ENCODE assay signal across 12 mouse cellular contexts in the genomic region with DNA sequence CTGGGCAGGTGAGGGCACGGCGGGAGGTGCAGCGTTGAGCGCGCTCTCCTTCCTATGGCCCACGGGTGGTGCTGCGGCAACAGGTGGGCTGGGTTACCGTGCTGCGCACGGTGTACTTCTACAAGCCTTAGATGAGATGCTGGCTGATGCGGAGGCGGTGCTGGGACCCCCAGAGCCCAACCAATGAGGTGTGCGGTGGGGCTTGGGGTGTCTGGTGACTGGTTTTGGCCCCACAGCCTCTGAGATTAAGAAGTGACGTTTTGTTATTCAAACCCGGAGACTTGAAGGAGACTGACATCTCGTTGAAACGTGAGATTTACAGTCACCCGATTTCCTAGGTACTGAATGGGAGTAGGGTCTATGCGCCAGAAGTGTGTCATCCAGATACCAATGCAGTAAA. TPM values are rescaled to one million over a fixed set of nuclear protein-coding genes. Genes with fewer than 3 reads are reported as not detected.
DNase-seq lines count a peak whose midpoint lies in the region; ATAC-seq lines count a peak whose summit lies in the region.
"Had no signal": no experiment of that assay in that cellular context is flagged by ENCODE, and none has a peak within 500 bp of the region (broad histone marks: within the 10 kb centered on the region; RNA-seq: fewer than 3 reads in every experiment).

No protein-coding gene starts in this region.

- no peak overlapping the region for H3K27ac ChIP-seq in kidney, embryonic 15.5 days
- no peak overlapping the region for H3K27ac ChIP-seq in embryonic facial prominence, embryonic 10.5 days (replicated peaks)
- H3K27ac ChIP-seq in hindbrain, embryonic 12.5 days = no peak overlapping the region
- no peak overlapping the region for H3K27ac ChIP-seq in midbrain, embryonic 14.5 days (replicated peaks; ENCODE audit: low read depth, low read length)
- H3K27ac ChIP-seq: heart, adult 2 months had no signal

- H3K9ac ChIP-seq in kidney, embryonic 15.5 days = no peak overlapping the region
- no peak overlapping the region for H3K9ac ChIP-seq in hindbrain, embryonic 12.5 days
- no peak overlapping the region for H3K9ac ChIP-seq in midbrain, embryonic 14.5 days (replicated peaks; ENCODE audit: low read length)

- peaks cover 31% of the 10 kb centered on the region for H3K36me3 ChIP-seq in kidney, embryonic 15.5 days
- H3K36me3 ChIP-seq in embryonic facial prominence, embryonic 10.5 days (replicated peaks) = peaks cover 41% of the 10 kb centered on the region
- peaks cover 38% of the 10 kb centered on the region for H3K36me3 ChIP-seq in hindbrain, embryonic 12.5 days
- peaks cover 41% of the 10 kb centered on the region for H3K36me3 ChIP-seq in midbrain, embryonic 14.5 days (ENCODE audit: control insufficient read depth, insufficient read depth, low read length)

- no peaks in the 10 kb centered on the region; the same call in 1 of the 2 replicates for H3K27me3 ChIP-seq in kidney, embryonic 15.5 days
- peaks cover 38% of the 10 kb centered on the region for H3K27me3 ChIP-seq in embryonic facial prominence, embryonic 10.5 days (replicated peaks; ENCODE audit: low read depth, poor library complexity, severe bottlenecking)
- peaks cover 19% of the 10 kb centered on the region for H3K27me3 ChIP-seq in hindbrain, embryonic 12.5 days
- no peaks in the 10 kb centered on the region for H3K27me3 ChIP-seq in midbrain, embryonic 14.5 days (ENCODE audit: control insufficient read depth, insufficient read depth, low read length)

- no peak for ATAC-seq in kidney, embryonic 15.5 days (replicated peaks; ENCODE audit: low FRiP score)
- ATAC-seq in hindbrain, embryonic 12.5 days (ENCODE audit: low FRiP score) = no peak
- no peak for ATAC-seq in midbrain, embryonic 14.5 days (ENCODE audit: low FRiP score, low TSS enrichment)

- DNase-seq in kidney, adult 11 months = no peak
- DNase-seq in embryonic facial prominence, embryonic 10.5 days (ENCODE audit: low spot score) = peak; percentile 32
- DNase-seq in midbrain, embryonic 14.5 days = no peak
- no peak for DNase-seq in lung, adult 18-20 months
- DNase-seq in cerebellum, postnatal 14 days = no peak
- DNase-seq: adrenal gland, adult 8-10 months; heart, adult 2 months; kidney, adult 9 months; lung, postnatal 10 days; spleen, adult 18-20 months had no signal

- no peaks in the 10 kb centered on the region for H3K9me3 ChIP-seq in kidney, embryonic 15.5 days (replicated peaks)
- H3K9me3 ChIP-seq in embryonic facial prominence, embryonic 10.5 days = peaks cover 4% of the 10 kb centered on the region; the same call in 1 of the 2 replicates
- H3K9me3 ChIP-seq in hindbrain, embryonic 12.5 days (replicated peaks) = peaks cover 3% of the 10 kb centered on the region; the same call in 1 of the 2 replicates
- H3K9me3 ChIP-seq in midbrain, embryonic 14.5 days (ENCODE audit: control insufficient read depth, low read length) = no peaks in the 10 kb centered on the region

- H3K4me3 ChIP-seq in kidney, embryonic 15.5 days (replicated peaks) = no peak overlapping the region
- H3K4me3 ChIP-seq in embryonic facial prominence, embryonic 10.5 days = peak overlapping the region; percentile 39
- peak overlapping the region; percentile 9 for H3K4me3 ChIP-seq in hindbrain, embryonic 12.5 days
- peak overlapping the region; percentile 12; the same call in 1 of the 2 replicates for H3K4me3 ChIP-seq in midbrain, embryonic 14.5 days (replicated peaks; ENCODE audit: low read depth, low read length)
- H3K4me3 ChIP-seq: heart, adult 2 months had no signal

- peak overlapping the region; percentile 40 for H3K4me2 ChIP-seq in kidney, embryonic 15.5 days
- peak overlapping the region; percentile 35 for H3K4me2 ChIP-seq in hindbrain, embryonic 12.5 days (replicated peaks)
- H3K4me2 ChIP-seq in midbrain, embryonic 14.5 days (ENCODE audit: low read length) = peak overlapping the region; percentile 38

- 36% methylated on average over 19 of the region's 19 CpGs for WGBS in kidney, embryonic 15.5 days
- WGBS in embryonic facial prominence, embryonic 10.5 days = 25% methylated on average over 19 of the region's 19 CpGs
- WGBS in hindbrain, embryonic 12.5 days = 31% methylated on average over 19 of the region's 19 CpGs
- WGBS in midbrain, embryonic 14.5 days = 31% methylated on average over 19 of the region's 19 CpGs

- H3K4me1 ChIP-seq in kidney, embryonic 15.5 days = peaks cover 58% of the 10 kb centered on the region
- H3K4me1 ChIP-seq in embryonic facial prominence, embryonic 10.5 days = peaks cover 37% of the 10 kb centered on the region
- H3K4me1 ChIP-seq in hindbrain, embryonic 12.5 days = peaks cover 41% of the 10 kb centered on the region
- H3K4me1 ChIP-seq in midbrain, embryonic 14.5 days (ENCODE audit: control insufficient read depth, insufficient read depth, low read length) = peaks cover 25% of the 10 kb centered on the region

RNA-seq across cellular contexts. Expression of a gene that starts 3.8 kb away (rescaled TPM):
- 7.4 and 8.3 TPM in 2 replicates for polyA plus RNA-seq in kidney, embryonic 15.5 days (2015; fragmentation: Nextera tagmentation; extraction: Ambion mirVana)
- 8.2 and 8.9 TPM in 2 replicates for polyA plus RNA-seq in embryonic facial prominence, embryonic 10.5 days (2016; fragmentation: Nextera tagmentation; extraction: Ambion mirVana)
- 29.0 and 34.1 TPM in 2 replicates for polyA plus RNA-seq in hindbrain, embryonic 12.5 days (2016; fragmentation: Nextera tagmentation; extraction: Ambion mirVana)
- 24.6 and 30.3 TPM in 2 replicates for polyA plus RNA-seq in midbrain, embryonic 14.5 days (2014; fragmentation: Nextera tagmentation; extraction: Ambion mirVana)

RNA-seq across cellular contexts. Expression of a gene that starts 11.6 kb away (rescaled TPM):
- polyA plus RNA-seq in kidney, embryonic 15.5 days (2015; fragmentation: Nextera tagmentation; extraction: Ambion mirVana) = 0.31 and 0.33 TPM in 2 replicates
- polyA plus RNA-seq in embryonic facial prominence, embryonic 10.5 days (2016; fragmentation: Nextera tagmentation; extraction: Ambion mirVana) = not detected in 2 replicates
- not detected in 2 replicates for polyA plus RNA-seq in hindbrain, embryonic 12.5 days (2016; fragmentation: Nextera tagmentation; extraction: Ambion mirVana)
- not detected in 2 replicates for polyA plus RNA-seq in midbrain, embryonic 14.5 days (2014; fragmentation: Nextera tagmentation; extraction: Ambion mirVana)
- polyA plus RNA-seq: heart, adult 2 months had no signal

RNA-seq across cellular contexts. Expression of a gene that starts 11.8 kb away (rescaled TPM):
- 117 and 137 TPM in 2 replicates for polyA plus RNA-seq in kidney, embryonic 15.5 days (2015; fragmentation: Nextera tagmentation; extraction: Ambion mirVana)
- 169 TPM in 2 replicates for polyA plus RNA-seq in embryonic facial prominence, embryonic 10.5 days (2016; fragmentation: Nextera tagmentation; extraction: Ambion mirVana)
- 75.9 and 87.9 TPM in 2 replicates for polyA plus RNA-seq in hindbrain, embryonic 12.5 days (2016; fragmentation: Nextera tagmentation; extraction: Ambion mirVana)
- 55.0 and 55.8 TPM in 2 replicates for polyA plus RNA-seq in midbrain, embryonic 14.5 days (2014; fragmentation: Nextera tagmentation; extraction: Ambion mirVana)

RNA-seq across cellular contexts. Expression of a gene that starts 22.0 kb away (rescaled TPM):
- 0.48 and 0.68 TPM in 2 replicates for polyA plus RNA-seq in kidney, embryonic 15.5 days (2015; fragmentation: Nextera tagmentation; extraction: Ambion mirVana)
- polyA plus RNA-seq in embryonic facial prominence, embryonic 10.5 days (2016; fragmentation: Nextera tagmentation; extraction: Ambion mirVana) = 1.2 TPM in 2 replicates
- 1.9 TPM in 2 replicates for polyA plus RNA-seq in hindbrain, embryonic 12.5 days (2016; fragmentation: Nextera tagmentation; extraction: Ambion mirVana)
- polyA plus RNA-seq in midbrain, embryonic 14.5 days (2014; fragmentation: Nextera tagmentation; extraction: Ambion mirVana) = 0.93 and 1.8 TPM in 2 replicates

RNA-seq across cellular contexts. Expression of a gene that starts 27.5 kb away (rescaled TPM):
- 61.6 and 66.6 TPM in 2 replicates for polyA plus RNA-seq in kidney, embryonic 15.5 days (2015; fragmentation: Nextera tagmentation; extraction: Ambion mirVana)
- 100.0 and 110 TPM in 2 replicates for polyA plus RNA-seq in embryonic facial prominence, embryonic 10.5 days (2016; fragmentation: Nextera tagmentation; extraction: Ambion mirVana)
- polyA plus RNA-seq in hindbrain, embryonic 12.5 days (2016; fragmentation: Nextera tagmentation; extraction: Ambion mirVana) = 155 and 160 TPM in 2 replicates
- polyA plus RNA-seq in midbrain, embryonic 14.5 days (2014; fragmentation: Nextera tagmentation; extraction: Ambion mirVana) = 216 and 303 TPM in 2 replicates
